Mouse (Mus musculus) liver, embryonic 16.5 days (tissue): ENCODE results near the gene Ofcc1. TPM values are rescaled to one million over a fixed set of nuclear protein-coding genes. Genes with fewer than 3 reads are reported as not detected.

Experiments
- ATAC-seq: fragments of 200-750 bp; cut with Nextera tagmentation; 2 replicates; pipeline ENCODE4 v1.8.0; 2017; ENCODE audit warnings: low read depth, mild to moderate bottlenecking, moderate number of reproducible peaks, moderate library complexity
- H3K27ac ChIP-seq: fragments of 300-500 bp; sonication (generic); 2 replicates; pipeline ENCODE4 v1.5.1; 2014; ENCODE audit warnings: mild to moderate bottlenecking, low read length
- H3K27me3 ChIP-seq: fragments of 300-500 bp; sonication (generic); 2 replicates; pipeline ENCODE4 v1.6.1; 2014; ENCODE audit warnings: low read depth, low read length, mixed read lengths; ENCODE audit not compliant: control insufficient read depth, insufficient read depth
- H3K36me3 ChIP-seq: fragments of 300-500 bp; sonication (generic); 2 replicates; pipeline ENCODE4 v1.6.1; 2014; ENCODE audit warnings: mild to moderate bottlenecking; ENCODE audit not compliant: control insufficient read depth, insufficient read depth
- H3K4me1 ChIP-seq: fragments of 300-500 bp; sonication (generic); 2 replicates; pipeline ENCODE4 v1.6.1; 2014; ENCODE audit warnings: low read depth, low read length, mixed read lengths; ENCODE audit not compliant: control insufficient read depth
- H3K4me2 ChIP-seq: fragments of 300-500 bp; sonication (generic); 2 replicates; pipeline ENCODE4 v1.6.1; 2014; ENCODE audit warnings: low read depth, low read length, mixed read lengths
- H3K4me3 ChIP-seq: fragments of 300-500 bp; sonication (generic); 2 replicates; pipeline ENCODE4 v1.5.1; 2014; ENCODE audit warnings: low read depth, mild to moderate bottlenecking, low read length
- H3K9ac ChIP-seq: fragments of 300-500 bp; sonication (generic); 2 replicates; pipeline ENCODE4 v1.6.1; 2014; ENCODE audit warnings: low read depth, low read length
- H3K9me3 ChIP-seq: fragments of 300-500 bp; sonication (generic); replicated peaks from 2 replicates; pipeline ENCODE4 v1.6.1; 2016; ENCODE audit warnings: low read length; ENCODE audit not compliant: control insufficient read depth
- WGBS: fragments of 180-500 bp; shearing (Covaris S2); extraction: QIAGEN DNeasy Blood & Tissue Kit; methylation state at CpG from one replicate; pipeline ENCODE4 v1.1.7; 2014; ENCODE audit not compliant: insufficient replicate concordance; 5-methylcytosine and 5-hydroxymethylcytosine counted together
- polyA plus RNA-seq: library from polyadenylated mRNA; unstranded; fragments of >200 nt; fragmentation: Nextera tagmentation; extraction: Ambion mirVana; gene quantifications from 2 replicates; pipeline ENCODE4 v1.2.1, GENCODE M21; 2015

Ofcc1 gene
- polyA plus RNA-seq: not detected in 2 replicates

DNA sequence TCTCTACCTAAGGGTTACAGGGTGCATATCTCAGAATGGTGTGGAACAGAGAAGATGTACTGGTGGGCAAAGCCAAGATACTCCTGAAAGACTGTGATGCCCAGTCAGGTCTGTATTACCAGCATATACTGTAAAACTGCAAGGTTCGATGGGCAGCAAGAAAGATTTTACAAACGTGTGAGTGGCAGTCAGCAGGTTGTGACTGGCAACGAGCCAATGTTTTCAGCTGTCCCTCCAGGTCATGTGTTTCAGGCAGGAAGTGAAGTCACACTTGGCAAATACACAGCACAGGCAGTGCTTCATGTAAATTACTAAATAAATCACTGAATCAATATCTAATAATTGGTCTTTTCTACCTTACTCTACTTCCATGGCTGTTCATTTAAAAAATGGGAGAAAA is at the start of gene Ofcc1:
Gene Ofcc1 (minus strand): TSS at position 163 of the 400 bp plus-strand sequence.
- H3K4me3 ChIP-seq: no peak within 1 kb of the TSS
- H3K9ac ChIP-seq: no peak within 1 kb of the TSS
- ATAC-seq: no peak
- H3K36me3 ChIP-seq: no peaks in the 10 kb centered on the region
- 46% methylated on average over 3 of the region's 3 CpGs for WGBS
- H3K27me3 ChIP-seq: no peaks in the 10 kb centered on the region
- H3K4me1 ChIP-seq: no peaks in the 10 kb centered on the region
- H3K4me2 ChIP-seq: no peak within 1 kb of the TSS
- no peaks in the 10 kb centered on the region for H3K9me3 ChIP-seq
- no peak within 1 kb of the TSS for H3K27ac ChIP-seq

DNA sequence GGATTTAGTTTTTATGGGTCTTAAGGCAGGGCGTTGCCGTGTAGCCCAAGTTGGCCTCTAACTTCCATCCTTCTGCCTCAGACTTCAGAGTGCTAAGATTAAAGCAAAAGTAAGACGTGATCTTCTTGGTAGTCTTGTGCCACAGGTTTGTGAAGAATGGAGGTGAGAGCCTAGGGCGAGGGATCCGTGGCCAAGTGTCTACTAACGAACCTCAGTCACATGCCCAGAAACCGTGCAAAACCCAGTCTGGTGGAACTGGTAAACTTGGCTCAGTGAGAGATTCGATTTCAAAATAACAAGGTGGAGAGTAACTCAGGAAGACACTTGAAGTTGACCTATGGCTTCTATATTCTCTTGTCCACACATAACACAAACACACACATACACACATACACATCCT is 28.9 kb upstream of the Ofcc1 start:
- no peaks in the 10 kb centered on the region for H3K27me3 ChIP-seq
- no peak overlapping the region for H3K9ac ChIP-seq
- H3K27ac ChIP-seq: no peak overlapping the region
- no peaks in the 10 kb centered on the region for H3K36me3 ChIP-seq
- H3K9me3 ChIP-seq: no peaks in the 10 kb centered on the region
- no peak for ATAC-seq
- H3K4me2 ChIP-seq: no peak overlapping the region
- H3K4me3 ChIP-seq: no peak overlapping the region
- no peaks in the 10 kb centered on the region for H3K4me1 ChIP-seq
- 68% methylated on average over 8 of the region's 8 CpGs for WGBS

DNA sequence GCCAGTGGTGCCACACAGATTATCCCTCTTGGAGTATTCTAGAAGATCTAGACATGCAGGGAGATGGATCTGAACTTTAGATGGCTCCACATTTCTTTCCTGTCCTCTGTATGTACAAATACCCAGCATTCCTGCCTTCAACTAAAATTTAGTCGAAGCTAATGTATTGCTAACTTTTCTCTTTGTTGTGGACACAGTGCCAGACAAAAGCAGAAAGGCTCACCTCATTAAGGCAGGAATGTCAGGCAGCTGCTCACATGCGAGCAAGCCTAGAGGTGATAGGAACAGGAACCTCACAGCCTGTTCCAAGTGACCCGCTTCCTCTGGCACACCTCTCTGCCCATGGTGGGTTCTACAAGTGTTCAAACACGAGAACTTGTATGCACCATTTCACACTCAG is 26.2 kb upstream of the Ofcc1 start:
- Histone ChIP-seq H3K36me3 (no peaks in the 10 kb centered on the region), H3K27ac (no peak overlapping the region), H3K4me3 (no peak overlapping the region), H3K9ac (no peak overlapping the region), H3K4me2 (no peak overlapping the region), H3K4me1 (no peaks in the 10 kb centered on the region), H3K27me3 (no peaks in the 10 kb centered on the region), H3K9me3 (no peaks in the 10 kb centered on the region)
- ATAC-seq: no peak
- 49% methylated on average over 4 of the region's 4 CpGs for WGBS

DNA sequence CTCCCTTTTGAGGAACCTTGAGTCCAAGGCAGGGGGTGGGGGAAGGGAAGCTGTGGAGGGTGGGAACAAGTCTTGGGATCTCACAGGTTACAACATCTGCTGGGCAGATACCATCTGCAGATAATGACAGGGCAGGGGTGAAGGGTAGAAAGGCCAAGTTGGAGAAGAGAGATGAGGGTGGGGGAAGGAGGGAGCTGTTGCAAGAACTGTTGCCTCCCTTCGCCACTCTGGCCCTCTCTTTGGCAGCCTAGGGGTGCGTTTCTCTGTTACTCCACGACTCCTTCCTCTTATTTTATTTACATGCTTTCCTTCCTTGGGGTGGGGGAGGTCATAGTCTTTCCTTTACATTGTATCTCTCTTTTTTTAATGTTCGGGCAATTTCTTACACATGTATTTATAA is 23.7 kb upstream of the Ofcc1 start:
- no peaks in the 10 kb centered on the region for H3K4me1 ChIP-seq
- no peak overlapping the region for H3K4me2 ChIP-seq
- H3K9me3 ChIP-seq: no peaks in the 10 kb centered on the region
- no peak overlapping the region for H3K27ac ChIP-seq
- H3K27me3 ChIP-seq: no peaks in the 10 kb centered on the region
- 36% methylated on average over 4 of the region's 4 CpGs for WGBS
- ATAC-seq: no peak
- H3K9ac ChIP-seq: no peak overlapping the region
- no peak overlapping the region for H3K4me3 ChIP-seq
- H3K36me3 ChIP-seq: no peaks in the 10 kb centered on the region

DNA sequence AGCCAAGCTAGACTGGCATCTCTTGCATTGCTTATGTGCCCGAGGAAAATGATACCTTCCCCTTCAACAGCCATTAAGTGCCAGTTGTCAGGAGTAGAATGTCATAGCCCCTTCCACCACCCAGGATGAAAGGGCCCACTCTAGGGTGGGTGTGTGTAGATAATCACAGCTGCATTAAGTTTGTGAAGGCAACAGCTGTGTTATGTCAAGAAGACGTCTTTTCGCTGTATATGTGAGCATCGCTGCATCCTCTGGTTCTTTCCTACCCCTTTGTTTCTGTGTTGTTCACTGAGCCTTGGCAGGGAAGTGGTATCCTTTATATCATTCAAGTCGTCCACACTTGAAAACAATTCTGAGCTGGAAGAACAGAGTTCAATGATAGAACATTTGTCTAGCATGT is 15.5 kb upstream of the Ofcc1 start:
- H3K27ac ChIP-seq: no peak overlapping the region
- H3K4me1 ChIP-seq: no peaks in the 10 kb centered on the region
- no peak overlapping the region for H3K4me2 ChIP-seq
- H3K9ac ChIP-seq: no peak overlapping the region
- H3K4me3 ChIP-seq: no peak overlapping the region
- ATAC-seq: no peak
- no peaks in the 10 kb centered on the region; the same call in 1 of the 2 replicates for H3K9me3 ChIP-seq
- WGBS: 62% methylated on average over 5 of the region's 5 CpGs
- no peaks in the 10 kb centered on the region for H3K27me3 ChIP-seq
- no peaks in the 10 kb centered on the region for H3K36me3 ChIP-seq

DNA sequence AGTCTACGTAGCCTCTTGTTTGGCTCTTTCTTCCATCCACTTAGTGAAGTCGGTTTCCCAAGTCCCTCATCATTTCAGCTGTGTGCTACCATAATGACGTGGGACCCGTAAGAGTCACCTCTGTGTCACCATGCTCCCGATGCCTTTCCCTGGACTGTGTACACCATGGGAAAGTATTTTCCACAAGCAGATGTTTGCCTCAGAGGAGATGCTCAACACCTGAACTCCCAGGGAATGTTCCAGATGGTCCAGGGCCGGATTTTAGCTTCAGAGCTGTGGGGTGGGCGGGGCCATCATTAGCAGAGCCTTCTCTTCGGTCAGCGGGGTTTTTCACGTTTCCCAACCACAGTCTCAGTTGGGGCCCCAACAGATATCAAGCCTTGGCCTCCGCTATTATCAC is 5.5 kb upstream of the Ofcc1 start:
- Histone ChIP-seq H3K27me3 (no peaks in the 10 kb centered on the region), H3K4me3 (no peak overlapping the region), H3K9me3 (no peaks in the 10 kb centered on the region), H3K4me1 (no peaks in the 10 kb centered on the region), H3K4me2 (no peak overlapping the region), H3K27ac (no peak overlapping the region), H3K36me3 (no peaks in the 10 kb centered on the region), H3K9ac (no peak overlapping the region)
- 60% methylated on average over 11 of the region's 11 CpGs for WGBS
- ATAC-seq: no peak

DNA sequence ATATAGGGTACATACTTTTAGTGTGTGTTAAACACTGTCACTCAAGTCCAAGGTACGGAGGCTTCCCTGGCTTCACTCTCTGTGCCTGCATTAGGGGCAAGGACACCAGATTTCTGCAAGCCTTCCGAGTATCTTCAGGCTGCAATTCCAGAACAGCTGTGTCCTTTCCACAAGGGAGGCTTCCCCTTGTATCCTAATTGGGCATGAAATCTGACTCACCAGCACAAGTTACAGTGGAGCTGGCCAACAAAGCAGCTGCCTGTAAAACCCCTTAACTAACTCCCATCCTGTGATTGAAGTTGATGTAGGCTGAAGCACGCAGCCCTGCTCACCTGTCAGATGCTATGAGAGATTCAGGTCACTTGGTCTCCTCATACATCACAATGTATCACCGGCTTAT is 3.6 kb upstream of the Ofcc1 start:
- no peaks in the 10 kb centered on the region for H3K27me3 ChIP-seq
- no peak for ATAC-seq
- no peak overlapping the region for H3K9ac ChIP-seq
- no peak overlapping the region for H3K4me3 ChIP-seq
- WGBS: 51% methylated on average over 4 of the region's 4 CpGs
- no peaks in the 10 kb centered on the region for H3K36me3 ChIP-seq
- no peak overlapping the region for H3K27ac ChIP-seq
- H3K4me1 ChIP-seq: no peaks in the 10 kb centered on the region
- H3K4me2 ChIP-seq: no peak overlapping the region
- no peaks in the 10 kb centered on the region for H3K9me3 ChIP-seq

DNA sequence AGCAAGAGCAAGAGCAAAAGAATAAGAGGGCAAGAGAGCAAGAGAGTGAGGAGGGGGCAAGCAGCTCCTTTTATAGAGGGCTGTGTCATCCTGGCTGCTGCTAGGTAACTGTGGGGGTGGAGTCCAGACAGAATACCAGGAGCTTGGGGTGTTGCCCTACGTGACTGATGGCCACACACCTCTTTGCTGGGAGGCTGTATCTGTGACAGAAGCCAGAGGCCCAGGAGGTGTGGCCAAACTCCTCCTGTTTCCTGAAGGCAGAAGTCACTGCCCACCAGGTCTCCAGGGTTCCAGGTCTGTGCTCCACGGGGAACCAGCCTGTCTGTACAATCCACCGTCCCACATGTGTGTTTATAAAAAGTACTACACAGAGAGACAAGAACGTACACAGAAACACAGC is 558 bp downstream of the Ofcc1 start:
- no peak overlapping the region for H3K9ac ChIP-seq
- no peak for ATAC-seq
- WGBS: 43% methylated on average over 4 of the region's 4 CpGs

DNA sequence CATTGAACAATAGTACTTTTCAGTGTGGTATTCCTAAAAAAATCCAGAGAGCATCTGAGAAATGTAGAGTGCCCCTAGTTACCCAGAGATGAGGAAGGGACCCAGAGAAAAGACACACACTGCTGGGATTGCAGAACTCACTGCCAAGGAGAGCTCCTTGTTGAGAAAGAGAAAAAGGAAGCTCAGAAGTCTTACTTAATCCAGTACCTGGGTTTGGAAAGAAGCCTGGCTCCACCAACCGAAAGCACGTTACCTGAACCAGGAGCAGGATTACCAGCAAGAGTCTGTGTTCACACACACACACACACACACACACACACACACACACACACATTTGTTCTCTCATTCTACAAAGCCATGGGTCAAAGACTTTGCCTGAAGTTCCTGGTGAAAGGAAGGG is 14.2 kb downstream of the Ofcc1 start:
- Histone ChIP-seq H3K4me1 (no peaks in the 10 kb centered on the region), H3K9me3 (no peaks in the 10 kb centered on the region), H3K9ac (no peak overlapping the region), H3K4me3 (no peak overlapping the region), H3K27ac (no peak overlapping the region), H3K27me3 (no peaks in the 10 kb centered on the region), H3K4me2 (no peak overlapping the region), H3K36me3 (no peaks in the 10 kb centered on the region)
- no peak for ATAC-seq
- 56% methylated on average over 2 of the region's 2 CpGs for WGBS

More for the DNA sequence above, 558 bp downstream of the Ofcc1 start:
- Histone ChIP-seq H3K4me1 (no peaks in the 10 kb centered on the region), H3K4me2 (no peak overlapping the region), H3K27ac (no peak overlapping the region), H3K36me3 (no peaks in the 10 kb centered on the region), H3K9me3 (no peaks in the 10 kb centered on the region), H3K27me3 (no peaks in the 10 kb centered on the region), H3K4me3 (no peak overlapping the region)

DNA sequence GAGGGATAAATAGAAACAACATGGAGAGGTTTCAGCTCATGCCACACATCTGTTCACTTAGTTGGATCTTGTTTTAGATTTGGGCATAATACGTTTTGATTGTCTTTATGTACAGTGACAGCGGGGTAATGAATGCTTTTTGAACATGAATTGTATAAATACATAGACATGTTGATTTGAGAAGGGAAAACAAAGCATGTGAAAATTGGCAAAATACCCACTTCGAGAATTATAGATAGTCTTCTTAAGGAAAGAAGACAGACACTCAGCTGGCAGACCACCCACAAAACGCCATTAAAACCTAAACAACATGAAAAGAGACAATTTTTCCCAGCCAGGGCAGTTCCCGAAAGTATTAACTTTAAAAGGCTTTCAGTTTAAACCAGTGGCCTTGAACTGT is 37.9 kb downstream of the Ofcc1 start:
- H3K4me1 ChIP-seq: no peaks in the 10 kb centered on the region
- WGBS: 55% methylated on average over 5 of the region's 5 CpGs
- H3K4me3 ChIP-seq: no peak overlapping the region
- H3K27me3 ChIP-seq: no peaks in the 10 kb centered on the region
- no peaks in the 10 kb centered on the region for H3K9me3 ChIP-seq
- H3K27ac ChIP-seq: no peak overlapping the region
- no peak overlapping the region for H3K9ac ChIP-seq
- no peaks in the 10 kb centered on the region for H3K36me3 ChIP-seq
- no peak for ATAC-seq
- H3K4me2 ChIP-seq: no peak overlapping the region
